Mouse (Mus musculus): Measurements from ENCODE around the gene Gm21969. TPM values are rescaled to one million over a fixed set of nuclear protein-coding genes. Genes with fewer than 3 reads are reported as not detected.

Gene Gm21969
- polyA plus RNA-seq, 1 experiment from 2014 or later = not detected

- Histone ChIP-seq H3K27me3 (ENCODE audit: control insufficient read depth, insufficient read depth, low read length) (no peaks in the 10 kb centered on the region), H3K9ac (no peak overlapping the region), H3K4me2 (replicated peaks) (no peak overlapping the region), H3K4me3 (replicated peaks; ENCODE audit: low read length) (no peak overlapping the region), H3K36me3 (replicated peaks; ENCODE audit: control insufficient read depth, insufficient read depth) (peaks cover 53% of the 10 kb centered on the region), H3K9me3 (ENCODE audit: control insufficient read depth, low read length) (no peaks in the 10 kb centered on the region), H3K27ac (no peak overlapping the region), H3K4me1 (replicated peaks; ENCODE audit: control insufficient read depth, insufficient read depth, low read length) (peaks cover 5% of the 10 kb centered on the region; the same call in 1 of the 2 replicates)
- 50% methylated on average over 6 of the region's 6 CpGs for WGBS
- no peak for ATAC-seq (ENCODE audit: low FRiP score)
- DNase-seq (ENCODE audit: low spot score) = no peak
These were observed 8.0 kb downstream of the Gm21969 start for GRCm38 (mm10) chr4:139610954-139611353.

DNA sequence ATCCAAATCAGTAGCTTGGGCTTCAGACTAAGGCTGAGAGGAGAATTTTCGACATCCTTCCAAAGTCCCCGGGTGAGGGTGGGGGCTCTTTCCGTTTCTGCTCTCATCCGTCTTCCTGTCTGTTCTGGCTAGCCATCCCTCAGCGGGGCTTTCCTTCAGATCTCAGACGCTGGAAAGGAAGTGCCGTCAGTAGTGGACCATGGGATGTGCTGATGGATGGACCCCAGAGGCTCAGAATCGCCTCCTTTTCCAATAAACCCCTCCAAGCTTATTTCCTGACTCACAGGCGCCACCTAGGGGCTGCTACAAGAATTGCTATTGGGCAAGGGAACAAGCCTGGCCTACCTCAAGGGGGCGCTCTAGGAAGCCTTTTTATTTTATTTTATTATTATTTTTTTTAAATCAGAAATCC lies 8.6 kb downstream of the Gm21969 start:
- ATAC-seq (ENCODE audit: low FRiP score) (peak; percentile 47; the same call in 1 of the 2 replicates), DNase-seq (ENCODE audit: low spot score) (peak; percentile 86)
- Histone ChIP-seq H3K4me3 (replicated peaks; ENCODE audit: low read length) (no peak overlapping the region), H3K4me1 (replicated peaks; ENCODE audit: control insufficient read depth, insufficient read depth, low read length) (peaks cover 9% of the 10 kb centered on the region; the same call in 1 of the 2 replicates), H3K9me3 (ENCODE audit: control insufficient read depth, low read length) (no peaks in the 10 kb centered on the region), H3K27ac (peak overlapping the region; percentile 68), H3K36me3 (replicated peaks; ENCODE audit: control insufficient read depth, insufficient read depth) (peaks cover 49% of the 10 kb centered on the region), H3K9ac (0 out of 2 replicates have a peak overlapping the region, but pooled peaks have one; percentile 34), H3K27me3 (ENCODE audit: control insufficient read depth, insufficient read depth, low read length) (no peaks in the 10 kb centered on the region), H3K4me2 (replicated peaks) (peak overlapping the region; percentile 40)
- 3% methylated on average over 10 of the region's 10 CpGs for WGBS

- Histone ChIP-seq H3K9ac (no peak overlapping the region), H3K4me2 (replicated peaks) (no peak overlapping the region), H3K36me3 (replicated peaks; ENCODE audit: control insufficient read depth, insufficient read depth) (peaks cover 36% of the 10 kb centered on the region), H3K27ac (no peak overlapping the region), H3K4me1 (replicated peaks; ENCODE audit: control insufficient read depth, insufficient read depth, low read length) (peaks cover 16% of the 10 kb centered on the region), H3K9me3 (ENCODE audit: control insufficient read depth, low read length) (no peaks in the 10 kb centered on the region), H3K27me3 (ENCODE audit: control insufficient read depth, insufficient read depth, low read length) (no peaks in the 10 kb centered on the region), H3K4me3 (replicated peaks; ENCODE audit: low read length) (no peak overlapping the region)
- DNase-seq (ENCODE audit: low spot score) (no peak), ATAC-seq (ENCODE audit: low FRiP score) (no peak)
- 89% methylated on average over 21 of the region's 21 CpGs for WGBS
These were observed 11.7 kb downstream of the Gm21969 start for GRCm38 (mm10) chr4:139614524-139615260.

DNA sequence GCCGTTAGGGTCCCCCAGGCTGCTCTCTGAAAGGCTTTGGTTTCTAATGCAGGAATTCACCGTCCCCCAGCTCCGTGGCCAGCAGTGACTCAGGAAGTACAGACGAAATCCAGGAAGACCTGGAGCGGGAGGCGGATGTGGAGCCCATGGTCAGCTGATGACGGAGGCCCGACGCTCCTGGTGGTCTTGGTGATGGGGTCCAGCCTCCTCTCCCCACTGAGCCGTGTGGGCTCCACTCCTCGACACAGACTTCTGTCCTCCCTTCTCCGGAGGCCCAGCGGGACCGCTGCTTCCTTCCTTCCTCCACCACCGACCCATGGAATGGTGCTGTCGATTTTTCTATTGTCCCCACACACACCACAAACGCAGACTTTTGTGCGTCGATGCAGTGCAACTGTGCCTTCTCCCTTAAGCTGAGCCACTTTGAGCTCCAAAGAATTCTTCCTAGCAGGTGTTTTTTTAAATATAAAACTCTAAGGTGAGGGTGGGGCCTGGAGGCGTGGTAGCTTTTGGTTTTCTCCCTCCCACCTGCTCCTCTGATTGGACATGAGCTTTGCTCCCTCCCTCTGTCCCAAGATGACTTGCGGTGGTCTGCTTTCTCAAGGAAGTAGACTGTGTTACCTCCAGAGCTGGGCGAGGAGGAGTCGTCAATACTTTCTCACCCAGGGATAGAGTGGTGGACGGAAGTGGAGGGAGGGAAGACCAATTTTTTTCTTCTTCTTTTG lies 13.5 kb downstream of the Gm21969 start:
- Histone ChIP-seq H3K36me3 (replicated peaks; ENCODE audit: control insufficient read depth, insufficient read depth) (peaks cover 36% of the 10 kb centered on the region), H3K4me1 (replicated peaks; ENCODE audit: control insufficient read depth, insufficient read depth, low read length) (peaks cover 13% of the 10 kb centered on the region), H3K4me2 (replicated peaks) (peak overlapping the region; percentile 63), H3K9ac (peak overlapping the region; percentile 52), H3K9me3 (ENCODE audit: control insufficient read depth, low read length) (no peaks in the 10 kb centered on the region), H3K27me3 (ENCODE audit: control insufficient read depth, insufficient read depth, low read length) (no peaks in the 10 kb centered on the region), H3K4me3 (replicated peaks; ENCODE audit: low read length) (peak overlapping the region; percentile 35), H3K27ac (peak overlapping the region; percentile 66; the same call in 1 of the 2 replicates)
- ATAC-seq (ENCODE audit: low FRiP score) (peak; percentile 68; the same call in 1 of the 2 replicates), DNase-seq (ENCODE audit: low spot score) (no peak)
- WGBS = 7% methylated on average over 24 of the region's 24 CpGs

GRCm38 (mm10) chr4:139617001-139617364 lies 14.0 kb downstream of the Gm21969 start:
- Histone ChIP-seq H3K9ac (no peak overlapping the region), H3K36me3 (replicated peaks; ENCODE audit: control insufficient read depth, insufficient read depth) (peaks cover 36% of the 10 kb centered on the region), H3K27me3 (ENCODE audit: control insufficient read depth, insufficient read depth, low read length) (no peaks in the 10 kb centered on the region), H3K4me2 (replicated peaks) (peak overlapping the region; percentile 63), H3K4me1 (replicated peaks; ENCODE audit: control insufficient read depth, insufficient read depth, low read length) (peaks cover 16% of the 10 kb centered on the region), H3K4me3 (replicated peaks; ENCODE audit: low read length) (no peak overlapping the region; the same call in 1 of the 2 replicates), H3K9me3 (ENCODE audit: control insufficient read depth, low read length) (no peaks in the 10 kb centered on the region), H3K27ac (peak overlapping the region; percentile 28; the same call in 1 of the 2 replicates)
- ATAC-seq (ENCODE audit: low FRiP score) (no peak; the same call in 1 of the 2 replicates), DNase-seq (ENCODE audit: low spot score) (no peak)
- WGBS = 35% methylated on average over 3 of the region's 3 CpGs

DNA sequence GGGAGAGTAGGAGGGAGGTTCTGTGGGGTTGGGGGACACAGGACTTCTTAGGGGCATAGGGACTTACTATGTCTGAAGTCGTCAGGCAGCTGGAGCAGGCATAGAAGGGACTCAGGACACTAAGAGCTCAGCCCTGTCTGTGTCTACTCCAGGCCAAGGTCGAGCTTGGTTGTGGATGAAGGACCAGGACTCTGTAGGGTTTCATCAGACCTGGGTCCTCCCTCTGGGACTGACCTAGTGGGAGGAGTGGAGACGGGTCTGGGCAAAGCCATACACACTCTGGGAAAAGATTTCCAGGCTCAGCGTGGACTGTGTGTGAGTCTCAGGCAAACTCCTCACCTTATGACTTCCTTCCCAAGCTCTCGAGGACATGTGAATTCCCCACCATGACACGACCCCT lies 16.8 kb downstream of the Gm21969 start:
- 76% methylated on average over 6 of the region's 6 CpGs for WGBS
- no peak overlapping the region for H3K9ac ChIP-seq
- DNase-seq (ENCODE audit: low spot score) (no peak), ATAC-seq (ENCODE audit: low FRiP score) (no peak)
- H3K36me3 ChIP-seq (replicated peaks; ENCODE audit: control insufficient read depth, insufficient read depth) = peaks cover 14% of the 10 kb centered on the region; the same call in 1 of the 2 replicates
- no peak overlapping the region for H3K4me3 ChIP-seq (replicated peaks; ENCODE audit: low read length)
- H3K4me1 ChIP-seq (replicated peaks; ENCODE audit: control insufficient read depth, insufficient read depth, low read length) = peaks cover 33% of the 10 kb centered on the region
- H3K4me2 ChIP-seq (replicated peaks) = no peak overlapping the region
- H3K9me3 ChIP-seq (ENCODE audit: control insufficient read depth, low read length) = no peaks in the 10 kb centered on the region
- H3K27ac ChIP-seq = no peak overlapping the region
- no peaks in the 10 kb centered on the region for H3K27me3 ChIP-seq (ENCODE audit: control insufficient read depth, insufficient read depth, low read length)

GRCm38 (mm10) chr4:139622373-139623282 lies 19.6 kb downstream of the Gm21969 start, which contains the start of gene Aldh4a1:
Gene Aldh4a1 (plus strand): TSS chr4:139622866.
- ATAC-seq (ENCODE audit: low FRiP score) = peak; percentile 99
- peak within 1 kb of the TSS; percentile 80 for H3K4me3 ChIP-seq (replicated peaks; ENCODE audit: low read length)
- H3K9ac ChIP-seq = peak within 1 kb of the TSS; percentile 75
- peak within 1 kb of the TSS; percentile 86 for H3K27ac ChIP-seq
- no peaks in the 10 kb centered on the region for H3K27me3 ChIP-seq (ENCODE audit: control insufficient read depth, insufficient read depth, low read length)
- peaks cover 20% of the 10 kb centered on the region for H3K4me1 ChIP-seq (replicated peaks; ENCODE audit: control insufficient read depth, insufficient read depth, low read length)
- H3K4me2 ChIP-seq (replicated peaks) = peak within 1 kb of the TSS; percentile 89
- DNase-seq (ENCODE audit: low spot score) = peak; percentile 90
- WGBS = under 1% methylated on average over 31 of the region's 38 CpGs
- peaks cover 4% of the 10 kb centered on the region; the same call in 1 of the 2 replicates for H3K36me3 ChIP-seq (replicated peaks; ENCODE audit: control insufficient read depth, insufficient read depth)
- no peaks in the 10 kb centered on the region for H3K9me3 ChIP-seq (ENCODE audit: control insufficient read depth, low read length)

GRCm38 (mm10) chr4:139623434-139624115 lies 20.6 kb downstream of the Gm21969 start:
- Histone ChIP-seq H3K9ac (peak overlapping the region; percentile 75), H3K4me1 (replicated peaks; ENCODE audit: control insufficient read depth, insufficient read depth, low read length) (peaks cover 20% of the 10 kb centered on the region), H3K27ac (no peak overlapping the region), H3K4me3 (replicated peaks; ENCODE audit: low read length) (peak overlapping the region; percentile 80), H3K27me3 (ENCODE audit: control insufficient read depth, insufficient read depth, low read length) (no peaks in the 10 kb centered on the region), H3K4me2 (replicated peaks) (peak overlapping the region; percentile 89), H3K9me3 (ENCODE audit: control insufficient read depth, low read length) (no peaks in the 10 kb centered on the region), H3K36me3 (replicated peaks; ENCODE audit: control insufficient read depth, insufficient read depth) (no peaks in the 10 kb centered on the region; the same call in 1 of the 2 replicates)
- 26% methylated on average over 21 of the region's 21 CpGs for WGBS
- ATAC-seq (ENCODE audit: low FRiP score) = no peak
- DNase-seq (ENCODE audit: low spot score) = no peak
